Mouse (Mus musculus): ENCODE results near the gene Atp13a3.
"Not testable (repeated sequence)": the region's sequence is repeated elsewhere in the genome, so short reads cannot be mapped to it uniquely, and the experiment has no call there.

The Atp13a3 gene

DNA sequence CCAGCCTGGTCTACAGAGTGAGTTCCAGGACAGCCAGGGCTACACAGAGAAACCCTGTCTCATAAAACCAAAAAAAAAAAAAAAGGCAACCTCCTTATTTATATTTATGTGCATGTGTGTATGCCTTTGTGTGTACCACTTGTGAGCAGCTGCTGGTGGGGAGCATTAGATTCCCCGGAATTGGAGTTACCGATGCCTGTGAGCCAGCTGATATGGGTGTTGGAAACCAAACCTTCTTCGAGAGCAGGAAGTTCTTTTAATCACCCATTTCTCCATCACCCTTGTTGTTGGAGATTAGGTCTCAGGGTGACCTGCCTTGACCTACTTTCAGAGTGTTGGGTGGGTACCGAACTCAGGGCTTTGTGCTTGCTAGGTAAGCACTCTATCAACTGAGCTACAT lies 5.1 kb upstream of the Atp13a3 start:
- no peak for DNase-seq

DNA sequence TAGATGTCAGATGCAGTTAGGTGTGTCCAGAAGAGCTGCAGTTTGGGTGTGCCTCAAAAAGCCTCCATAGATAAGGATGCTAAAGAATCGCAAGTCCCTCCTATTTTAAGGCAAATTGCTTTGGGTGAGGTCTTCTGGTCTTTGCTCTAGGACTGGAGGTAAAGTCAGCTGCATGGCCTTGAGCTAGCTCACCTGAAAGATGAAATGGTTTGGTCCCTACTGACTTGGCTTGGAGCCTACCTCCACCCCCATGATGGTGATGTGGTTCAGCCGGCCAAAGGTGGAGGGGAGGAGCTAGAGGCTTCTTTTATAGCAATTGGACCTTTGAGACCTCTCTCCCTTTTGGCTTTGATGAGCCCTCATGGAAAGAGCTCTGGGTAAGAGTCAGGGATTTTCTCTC lies 1.7 kb upstream of the Atp13a3 start:
- no peak for DNase-seq

DNA sequence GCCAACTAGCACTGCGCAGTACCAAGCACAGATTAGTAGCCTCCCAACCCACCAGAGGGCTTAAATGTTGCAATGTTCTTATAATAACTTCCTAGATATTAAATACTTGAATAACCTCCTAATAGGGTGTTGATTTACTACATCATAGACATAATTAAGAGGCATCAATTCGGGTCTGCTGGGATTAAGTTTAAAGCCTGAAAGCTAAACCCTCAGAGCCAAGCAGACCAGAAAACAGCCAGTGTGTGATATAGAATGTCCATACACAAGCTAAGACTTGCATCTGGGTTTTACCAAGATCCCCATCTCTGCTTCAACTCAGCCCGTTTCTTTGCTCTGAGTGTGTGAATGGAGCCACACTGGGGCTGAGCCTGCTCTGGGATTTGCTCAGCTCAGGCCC lies 2.2 kb downstream of the Atp13a3 start:
- no peak for DNase-seq

DNA sequence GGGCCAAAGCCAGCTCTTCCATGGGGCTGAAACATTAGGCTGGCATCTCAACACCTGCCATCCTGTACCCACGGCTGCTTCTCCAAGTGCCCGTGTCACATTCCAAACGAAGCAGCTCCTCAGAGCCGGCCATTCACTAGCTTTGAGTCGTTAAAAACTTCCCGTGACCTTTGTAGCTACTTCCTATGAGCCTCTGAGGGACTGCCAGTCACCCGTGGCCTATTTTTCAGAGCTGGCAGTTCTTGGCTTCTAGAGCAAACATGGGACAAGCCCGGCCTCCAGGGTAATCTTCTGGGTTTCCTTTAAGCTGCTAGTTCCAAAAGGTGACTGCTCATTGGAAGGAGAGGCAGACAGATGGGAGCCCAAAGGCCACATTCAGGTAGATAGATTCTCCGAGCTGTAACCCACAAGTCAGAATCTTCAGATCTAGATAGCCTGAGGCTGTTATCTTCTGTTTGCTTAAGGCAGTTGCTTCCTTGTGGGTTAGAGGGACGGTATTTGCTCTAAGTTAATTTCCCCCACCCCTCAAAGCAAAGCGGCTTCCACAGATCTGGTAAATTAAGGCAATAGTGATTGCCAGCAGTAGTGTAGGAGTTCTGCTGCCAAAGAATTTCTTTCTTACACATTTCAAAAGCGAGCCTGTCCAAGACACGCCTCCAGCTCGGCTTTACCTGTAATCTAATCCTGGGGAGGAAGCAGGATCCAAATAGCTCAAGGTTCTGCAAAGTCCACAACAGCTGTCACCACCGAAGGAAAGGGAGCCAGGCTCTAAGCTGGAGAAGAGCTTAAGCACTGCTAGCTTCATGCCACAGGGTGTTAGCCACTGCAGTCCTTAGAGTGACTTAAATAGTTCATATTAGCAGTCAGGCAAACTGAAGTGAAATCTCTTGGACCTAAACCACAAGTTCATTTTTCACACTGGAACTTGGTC lies 8.4 kb downstream of the Atp13a3 start:
- DNase-seq = peak; percentile 60

DNA sequence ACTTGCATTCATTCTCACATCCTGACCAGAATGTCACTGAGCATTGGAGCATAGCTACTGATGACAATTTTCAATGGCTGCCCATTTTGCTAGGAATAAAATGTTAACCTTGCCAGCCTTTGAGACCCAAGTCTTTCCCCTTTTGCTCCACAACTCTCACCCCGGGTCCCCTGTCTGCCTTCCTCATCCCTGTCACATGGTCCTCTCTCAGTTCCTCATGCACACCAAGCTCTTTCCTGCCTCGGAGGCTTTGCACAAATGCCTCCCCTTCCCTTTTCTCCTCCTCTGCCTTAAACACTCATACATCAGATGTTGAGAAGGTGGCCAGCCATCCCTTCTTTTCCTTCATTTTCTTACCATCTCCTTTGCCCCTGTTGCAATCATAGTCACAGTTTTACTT lies 10.6 kb downstream of the Atp13a3 start:
- DNase-seq = peak; percentile 20

DNA sequence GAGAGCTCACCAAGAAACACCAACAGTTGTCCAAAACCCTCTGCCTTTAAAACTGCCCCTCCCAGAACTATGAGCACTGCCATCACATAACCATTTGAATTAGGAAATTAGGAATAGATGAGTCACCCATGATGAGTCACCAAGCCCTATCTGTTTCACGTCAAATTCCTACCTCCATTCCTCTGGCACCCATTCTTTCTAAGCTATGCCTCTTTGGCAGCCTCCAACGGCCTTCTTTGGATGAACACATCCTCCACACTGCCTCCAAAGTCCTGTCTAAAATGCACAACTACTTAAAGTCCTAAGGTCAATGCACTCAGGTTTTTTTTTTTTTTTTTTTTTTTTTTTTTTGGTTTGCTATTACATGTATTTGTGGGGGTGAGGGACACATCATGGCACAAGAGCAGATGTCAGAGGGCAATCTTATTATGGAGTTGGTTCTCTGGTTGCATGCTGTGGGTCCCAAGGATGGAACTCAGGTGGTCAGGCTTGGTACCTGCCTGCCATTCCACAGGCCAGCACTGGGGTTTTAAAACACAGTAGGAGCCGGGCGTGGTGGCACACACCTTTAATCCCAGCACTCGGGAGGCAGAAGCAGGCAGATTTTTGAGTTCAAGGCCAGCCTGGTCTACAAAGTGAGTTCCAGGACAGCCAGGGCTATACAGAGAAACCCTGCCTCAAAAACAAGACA lies 15.0 kb downstream of the Atp13a3 start:
- DNase-seq = peak; percentile 76

DNA sequence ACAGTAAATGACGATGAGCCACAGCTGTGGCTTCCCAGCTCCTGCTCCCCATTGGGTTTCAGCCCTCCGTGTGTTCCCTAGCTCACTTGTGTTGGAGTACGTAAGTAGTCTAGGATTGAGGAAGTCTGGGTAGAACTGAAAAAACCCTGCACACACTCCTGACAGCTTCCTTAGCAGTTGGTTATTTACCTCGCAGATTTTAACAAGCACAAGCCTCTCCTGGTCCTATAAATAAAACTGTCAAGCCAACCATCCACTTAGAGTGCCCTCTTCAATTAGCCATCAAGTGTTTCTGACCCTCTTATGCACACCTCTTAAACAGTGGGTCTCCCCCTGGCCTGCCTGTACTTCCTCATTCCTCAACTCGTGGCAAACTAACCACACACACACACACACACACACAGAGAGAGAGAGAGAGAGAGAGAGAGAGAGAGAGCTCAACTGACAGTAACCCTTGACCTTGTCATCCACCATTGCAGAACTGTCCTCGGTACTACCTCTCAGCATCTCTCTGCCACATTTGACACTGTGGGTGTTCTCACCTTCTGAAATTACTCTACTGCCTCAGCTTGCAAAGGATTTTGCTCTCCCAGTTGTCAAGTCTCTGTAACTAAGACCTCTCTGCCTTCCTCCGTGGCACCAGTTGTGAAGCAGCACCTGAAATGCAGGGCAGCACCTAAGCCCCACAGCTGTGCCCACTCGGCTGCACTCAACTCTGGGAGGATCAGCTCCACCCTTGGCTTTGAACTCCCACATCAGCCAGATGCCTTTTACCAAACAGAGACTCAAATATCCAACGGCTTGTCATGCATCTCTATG lies 15.7 kb downstream of the Atp13a3 start:
- peak; percentile 90 for DNase-seq

DNA sequence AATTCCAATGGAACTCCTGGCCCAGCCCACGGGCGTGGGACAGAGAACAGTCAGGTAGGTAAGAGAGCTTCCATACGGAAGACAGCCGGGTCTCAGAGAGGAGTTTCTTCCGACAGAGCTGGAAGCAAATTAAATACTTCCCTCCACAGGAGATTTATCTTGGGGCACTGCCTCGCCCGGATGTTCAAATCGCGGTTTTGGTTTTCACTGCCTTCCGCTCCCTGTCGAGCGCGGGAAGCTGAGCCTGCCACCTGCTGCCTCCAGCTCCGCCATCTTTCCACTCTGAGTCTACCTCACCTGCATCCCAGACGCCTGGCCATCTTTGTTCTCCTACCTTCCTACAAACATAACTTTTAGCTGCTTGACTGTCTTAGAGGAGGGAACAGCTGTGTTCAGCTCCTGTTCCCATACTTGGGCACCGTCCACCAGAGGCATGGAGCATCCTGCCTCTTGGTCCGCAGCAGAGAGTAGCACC lies 16.5 kb downstream of the Atp13a3 start:
- peak; percentile 46 for DNase-seq

DNA sequence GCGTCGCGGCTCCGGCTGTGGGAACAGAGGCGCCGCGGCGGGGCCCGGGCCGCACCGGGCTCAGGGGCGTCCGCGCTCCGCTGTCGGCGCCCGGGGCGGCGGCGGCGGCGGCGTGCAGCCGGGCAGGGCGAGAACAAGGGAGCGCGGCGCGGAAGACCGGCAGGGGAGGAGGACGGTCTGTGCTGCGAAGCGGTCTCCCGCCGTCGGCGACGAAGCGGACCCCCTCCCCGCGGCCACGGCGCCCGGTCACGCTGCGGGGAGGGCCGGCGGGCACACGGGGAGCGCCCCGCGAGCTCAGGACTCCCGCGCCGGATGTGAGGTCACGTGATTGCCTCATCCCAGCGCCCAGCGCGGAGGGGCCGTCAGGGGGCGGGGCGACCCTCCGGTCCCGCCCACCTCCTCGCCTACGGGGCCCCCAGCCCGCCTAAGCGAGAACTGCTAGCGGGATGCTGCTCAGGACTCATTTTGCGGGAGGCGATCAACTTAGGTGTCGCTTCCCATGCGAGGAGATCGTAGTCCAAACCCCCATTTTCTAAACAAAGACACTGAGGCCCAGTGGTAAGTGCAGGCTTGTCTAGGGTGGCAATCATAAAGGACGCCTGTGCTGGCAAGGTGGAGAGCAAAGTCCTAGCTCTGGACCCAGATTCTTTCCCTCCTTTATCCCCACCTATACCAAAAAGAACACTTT lies 17.1 kb downstream of the Atp13a3 start:
- peak; percentile 92 for DNase-seq

DNA sequence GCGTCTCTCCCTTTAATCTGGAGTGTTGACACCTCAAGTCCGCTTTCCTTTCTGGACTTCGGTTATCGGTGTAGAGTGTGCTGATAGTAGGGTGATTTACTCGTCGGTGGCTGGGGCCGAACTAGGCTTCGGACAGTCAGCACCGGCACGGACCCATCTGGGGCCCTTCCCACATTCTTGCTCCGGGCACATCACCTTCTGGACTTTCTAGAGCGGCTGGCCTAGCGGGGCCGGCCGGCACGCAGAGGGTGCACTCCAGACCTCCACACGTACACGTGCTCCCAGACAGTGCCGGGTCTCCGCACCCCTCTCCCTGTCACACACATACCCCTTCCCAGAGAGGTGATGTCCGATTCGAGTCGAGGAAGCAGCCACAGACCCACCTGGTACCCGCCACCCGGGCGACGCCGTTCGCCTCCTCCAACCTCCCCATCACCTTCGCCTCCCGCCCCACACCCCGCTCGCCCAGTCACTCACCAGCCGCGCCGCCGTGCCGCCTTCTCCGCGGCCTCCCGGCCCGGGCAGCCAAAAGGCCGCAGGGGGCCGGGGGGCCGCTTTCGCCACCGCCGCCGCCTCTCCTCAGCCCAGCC lies 17.8 kb downstream of the Atp13a3 start:
- DNase-seq = peak; percentile 26

DNA sequence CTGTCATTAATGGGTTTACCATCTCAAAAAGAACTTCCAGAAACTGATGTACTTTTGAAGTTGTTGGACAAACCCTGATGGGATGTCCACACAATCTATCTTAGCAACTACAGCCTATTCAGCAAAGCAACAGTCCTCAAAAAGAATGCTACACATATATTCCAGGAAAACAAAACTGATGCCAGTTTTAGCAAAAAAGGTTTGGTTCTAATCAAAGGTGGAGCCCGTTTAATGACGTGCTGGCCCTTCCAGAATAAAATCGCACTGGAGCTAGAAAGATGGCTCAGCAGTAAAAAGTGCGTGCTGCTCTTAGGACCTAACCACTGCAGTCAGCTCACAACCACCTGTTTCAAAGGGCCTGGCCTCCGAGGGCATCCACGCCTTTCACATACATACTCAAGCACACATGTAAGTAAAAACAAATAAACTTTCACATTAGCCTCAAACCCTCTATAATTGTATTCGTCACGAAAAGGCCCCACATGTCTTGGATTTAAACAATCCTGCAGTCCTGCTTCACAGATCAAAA lies 18.8 kb downstream of the Atp13a3 start:
- DNase-seq = no peak

DNA sequence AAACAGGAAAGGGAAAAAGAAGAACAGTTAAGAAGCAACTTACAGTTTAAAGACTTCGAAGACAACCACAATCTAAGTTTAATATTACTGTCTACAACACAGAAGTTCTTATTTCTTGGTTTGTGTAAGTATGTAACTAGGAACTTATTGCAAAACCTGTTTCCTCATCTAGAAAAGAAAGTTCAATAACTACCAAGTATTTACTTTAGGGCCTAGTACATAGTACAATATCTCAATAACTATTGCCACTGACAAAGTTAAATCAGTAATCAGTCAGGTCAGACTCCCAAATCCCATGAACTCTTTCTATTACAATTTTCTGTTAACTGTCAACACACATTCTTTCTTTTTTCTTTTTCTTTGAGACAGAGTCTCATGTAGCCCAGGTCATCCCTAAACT lies 20.2 kb downstream of the Atp13a3 start:
- no peak for DNase-seq

DNA sequence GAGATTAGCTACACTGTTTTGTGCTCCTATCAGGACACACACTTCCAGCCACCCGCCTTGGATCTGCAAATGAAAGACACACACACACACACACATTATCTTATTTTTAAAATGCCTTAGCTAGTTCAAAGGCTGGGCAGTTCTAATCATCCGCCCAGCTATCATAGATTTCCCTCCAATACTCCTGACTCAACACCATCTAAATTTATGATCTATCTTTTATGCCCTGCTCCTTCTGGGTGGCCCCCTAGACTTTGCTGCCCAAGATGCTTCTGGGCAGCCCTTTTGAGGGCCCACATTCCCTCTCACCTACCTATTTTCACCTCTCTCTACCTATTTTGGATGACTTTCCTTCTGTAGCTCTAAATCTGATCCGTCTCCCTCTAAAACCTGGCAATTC lies 29.5 kb downstream of the Atp13a3 start:
- no peak for DNase-seq

DNA sequence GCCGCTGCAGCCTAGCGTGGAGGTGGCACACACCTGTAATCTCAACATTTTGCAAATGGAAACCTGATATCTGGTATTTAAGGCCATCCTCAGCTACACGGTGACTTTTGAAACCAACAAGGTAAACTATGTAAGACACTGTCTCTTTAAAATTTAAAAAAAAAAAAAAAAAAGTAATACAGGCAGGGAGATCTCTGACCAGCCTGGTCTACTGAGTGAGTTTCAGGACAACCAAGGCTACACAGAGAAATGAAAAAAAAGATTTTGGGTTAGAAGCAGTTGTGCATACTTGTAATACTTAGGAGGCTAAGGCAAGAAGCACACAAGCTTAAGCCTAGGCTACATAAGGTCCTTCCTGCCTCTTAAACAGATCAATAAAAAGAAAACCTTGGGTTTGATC lies 30.8 kb downstream of the Atp13a3 start:
- DNase-seq = no peak

DNA sequence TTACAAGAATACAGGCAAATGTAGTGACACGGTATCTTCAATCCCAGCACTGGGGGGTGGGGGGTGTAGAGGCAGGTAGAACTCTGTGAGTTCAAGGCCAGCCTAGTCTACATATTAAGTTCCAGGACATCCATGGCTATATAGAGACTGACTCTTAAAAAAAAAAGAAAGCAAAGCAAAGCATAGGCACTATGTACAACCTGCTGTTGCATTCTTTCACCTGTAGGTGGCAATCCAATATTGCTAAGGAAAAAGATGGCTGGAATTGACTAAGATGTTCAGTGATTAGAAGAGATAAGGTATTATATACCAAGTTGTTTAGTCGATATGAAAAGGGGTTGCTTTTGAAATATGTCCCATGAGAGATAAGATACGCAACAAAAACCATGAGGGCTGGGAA lies 31.5 kb downstream of the Atp13a3 start:
- DNase-seq = peak; percentile 84

DNA sequence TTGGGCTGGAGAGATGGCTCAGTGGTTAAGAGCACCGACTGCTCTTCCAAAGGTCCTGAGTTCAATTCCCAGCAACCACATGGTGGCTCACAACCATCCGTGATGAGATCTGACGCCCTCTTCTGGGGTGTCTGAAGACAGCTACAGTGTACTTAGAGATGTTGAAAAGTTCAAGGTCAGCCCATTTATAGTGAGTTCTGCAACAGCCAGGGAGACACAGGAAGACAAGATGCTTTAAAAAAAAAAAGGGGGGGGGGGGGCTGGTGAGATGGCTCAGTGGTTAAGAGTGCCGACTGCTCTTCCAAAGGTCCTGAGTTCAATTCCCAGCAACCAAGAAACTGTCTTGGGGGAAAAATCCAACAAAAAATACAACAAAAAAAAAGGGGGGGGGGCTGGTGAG lies 32.5 kb downstream of the Atp13a3 start:
- not testable (repeated sequence) for DNase-seq

DNA sequence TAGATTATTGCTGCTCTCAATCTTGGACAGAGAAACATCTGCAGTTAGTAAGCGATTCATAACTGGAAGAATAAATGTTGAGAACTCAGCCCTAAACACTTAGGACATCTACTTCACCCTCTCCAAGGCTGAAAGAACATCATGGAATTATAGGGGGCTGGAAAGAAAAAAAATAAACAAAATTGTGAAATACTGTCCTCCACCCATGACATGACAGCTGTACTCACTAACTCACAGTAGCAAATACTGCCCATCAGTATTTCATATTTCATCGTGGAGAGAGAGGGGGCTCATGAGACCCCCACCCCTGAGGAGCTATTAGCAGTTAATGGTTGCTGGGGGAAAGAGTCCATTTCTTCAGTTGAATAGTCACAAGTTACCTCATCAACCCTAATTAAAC lies 38.4 kb downstream of the Atp13a3 start:
- DNase-seq = no peak

DNA sequence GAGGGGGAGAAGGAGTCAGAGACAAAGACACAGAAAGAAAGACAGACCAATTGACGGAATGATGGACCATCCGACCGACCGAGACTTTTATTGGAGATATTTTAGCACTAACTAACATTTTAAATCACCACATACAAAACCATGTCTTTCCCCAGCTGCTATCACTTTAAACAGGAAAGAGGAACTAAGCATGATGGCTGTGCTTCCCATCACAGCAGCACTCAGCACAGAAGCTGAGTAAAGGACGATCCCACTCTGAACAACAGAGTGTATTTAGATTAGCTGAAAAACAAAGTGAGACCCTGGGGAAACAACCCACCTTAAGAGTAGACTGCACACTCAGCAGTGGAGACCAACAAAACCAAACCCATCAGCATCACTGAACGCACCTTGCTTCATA lies 41.2 kb downstream of the Atp13a3 start:
- no peak for DNase-seq

DNA sequence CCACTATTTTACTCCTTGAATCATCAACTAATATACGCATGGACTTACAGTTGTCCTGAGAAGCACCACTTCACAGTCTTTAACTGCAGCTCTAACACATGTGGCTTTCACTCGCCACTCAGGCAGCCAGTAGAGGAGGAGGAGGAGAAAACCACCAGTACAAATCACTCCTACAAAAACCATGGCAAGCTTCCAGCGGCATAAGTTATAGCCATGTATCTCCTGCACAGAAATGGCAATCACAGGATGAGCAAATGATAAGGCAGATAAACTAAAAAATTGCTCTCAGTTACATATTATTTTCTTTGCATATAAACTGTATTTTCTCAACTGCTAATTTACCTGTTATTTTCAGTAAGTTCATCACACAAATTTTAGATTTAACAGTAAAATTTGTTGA lies 43.2 kb downstream of the Atp13a3 start:
- DNase-seq = no peak

DNA sequence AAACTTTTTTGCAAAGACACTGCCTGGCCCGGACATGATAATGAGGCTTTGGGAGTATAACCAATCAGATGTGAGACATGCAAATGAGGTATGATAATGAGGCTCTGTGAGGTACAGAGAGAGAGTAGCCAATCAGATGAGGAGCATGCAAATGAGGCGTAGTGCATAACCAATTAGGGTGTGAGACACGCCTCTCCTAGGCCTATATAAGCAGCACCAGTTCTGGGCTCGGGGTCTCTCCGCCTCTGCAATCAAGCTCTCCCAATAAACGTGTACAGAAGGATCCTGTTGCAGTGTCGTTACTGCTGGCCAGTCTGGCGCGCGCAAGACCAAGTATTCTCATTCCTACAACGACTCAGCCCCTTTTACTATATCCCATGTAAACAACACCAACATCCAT lies 52.3 kb downstream of the Atp13a3 start:
- not testable (repeated sequence) for DNase-seq

DNA sequence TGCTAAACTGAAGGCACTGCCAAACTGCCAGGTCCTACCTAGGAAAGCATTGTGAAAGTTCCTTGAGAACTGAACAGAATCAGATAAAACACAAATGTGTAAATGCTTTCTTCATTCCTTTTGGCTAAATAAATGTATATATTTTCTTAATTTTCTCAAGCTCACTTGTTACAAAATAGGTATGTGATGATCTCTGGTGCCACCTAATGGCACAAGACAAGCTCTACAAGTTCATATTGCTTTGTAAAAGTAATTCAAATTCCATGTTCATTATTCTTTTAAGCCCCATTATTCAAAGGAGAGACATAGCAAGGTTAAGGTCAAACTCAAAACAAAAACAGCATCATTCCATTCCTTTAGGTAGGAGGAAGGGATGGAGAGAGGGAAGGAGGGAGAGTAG lies 91.5 kb downstream of the Atp13a3 start:
- peak; percentile 35 for DNase-seq

DNA sequence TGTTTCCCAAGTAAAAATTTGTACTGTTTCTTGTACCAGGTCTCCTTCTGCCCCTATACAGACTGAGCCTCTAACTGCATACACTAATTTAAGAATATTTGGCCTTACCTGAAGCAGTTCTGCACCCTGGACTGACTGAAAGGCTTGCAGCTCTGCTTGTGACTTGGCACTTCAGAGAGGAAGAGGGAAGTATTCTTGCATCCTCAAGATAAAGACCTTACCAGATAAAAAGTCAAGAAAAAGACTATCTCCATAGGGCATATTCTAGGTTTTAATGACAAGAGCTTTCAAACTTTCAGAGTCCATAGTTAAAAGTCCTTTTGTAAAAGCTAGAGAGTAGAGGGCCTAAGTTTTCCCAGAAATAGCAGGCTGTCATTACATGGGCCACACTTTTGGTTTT lies 95.1 kb downstream of the Atp13a3 start, which contains the start of gene Gp5:
TSS of gene Gp5 (minus strand) at position 133 of the 400 bp plus-strand sequence.
- no peak for DNase-seq
